Mouse (Mus musculus): ENCODE data around the gene Tmod2. TPM values are rescaled to one million over a fixed set of nuclear protein-coding genes. Genes with fewer than 3 reads are reported as not detected.

Tmod2 gene
- not detected in 2 replicates for polyA plus RNA-seq (2012)

DNA sequence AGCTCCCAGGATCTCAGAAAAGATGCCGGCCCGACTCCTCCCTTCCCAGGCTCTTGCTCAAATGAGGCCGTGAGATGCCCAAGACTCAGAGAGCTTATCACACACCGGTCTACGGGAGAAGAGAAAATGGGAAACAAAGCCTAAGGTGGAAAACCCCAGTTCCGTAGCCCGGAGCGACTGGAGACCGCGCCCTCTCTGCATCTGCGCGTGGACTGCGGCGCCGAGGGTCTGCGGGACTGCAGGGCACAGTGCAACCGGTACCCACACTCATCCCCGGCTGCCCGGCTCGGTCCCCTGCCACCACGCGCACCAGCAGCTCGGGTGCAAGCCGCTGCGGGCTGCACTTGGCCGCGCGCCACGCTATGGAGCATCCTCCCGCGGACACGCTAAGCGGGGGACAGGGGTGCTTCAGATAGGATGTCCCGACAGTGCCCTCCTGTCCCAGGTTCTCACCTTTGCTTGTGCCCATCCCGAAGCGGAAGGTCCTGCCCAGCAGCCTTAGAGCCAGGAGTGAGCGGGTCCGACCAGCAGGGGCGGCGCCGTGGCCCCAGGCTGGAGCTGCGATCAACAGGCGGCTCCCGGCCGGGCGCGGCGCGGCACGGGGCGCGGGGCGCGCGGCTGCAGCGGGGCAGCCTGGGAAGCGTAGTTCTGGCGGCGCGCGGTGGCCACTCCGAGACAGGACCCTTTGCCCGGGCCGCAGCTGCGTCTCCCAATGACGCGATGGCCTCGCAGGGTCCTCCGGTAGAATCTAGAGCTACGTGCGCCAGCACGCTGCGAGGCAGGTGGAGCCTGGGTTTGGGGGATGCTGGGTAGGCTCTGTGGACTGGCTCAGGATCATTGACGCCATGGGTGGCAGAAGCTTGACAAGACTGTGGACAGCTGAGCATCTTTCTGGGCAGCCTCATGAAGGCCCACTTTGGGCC lies at the start of gene Tmod2:
Gene Tmod2 (minus strand): TSS at position 755 of the 923 bp plus-strand sequence.
- TF ChIP-seq GATA1 (IDR thresholded peaks at IDR 0.05; ENCODE audit: low read length): no peak

DNA sequence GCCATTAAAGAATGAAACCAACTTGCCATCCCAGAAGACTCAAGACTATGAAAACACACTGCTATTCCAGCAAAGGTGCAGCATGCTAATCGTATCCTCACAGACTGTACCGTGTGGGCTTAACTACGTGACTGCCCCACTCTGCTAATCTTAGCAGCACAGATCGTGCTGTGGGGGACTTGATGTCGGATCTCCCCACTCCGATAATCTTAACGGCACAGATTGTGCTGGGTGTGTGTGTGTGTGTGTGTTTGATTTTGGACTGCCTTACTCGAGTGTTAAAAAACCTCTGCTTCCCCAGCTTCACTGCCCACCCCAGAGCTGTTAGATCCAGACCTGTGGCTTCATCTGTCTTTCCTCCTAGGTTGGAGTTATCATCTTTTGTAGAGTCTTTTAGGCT lies 49.8 kb upstream of the Tmod2 start:
- TF ChIP-seq GATA1 (IDR thresholded peaks at IDR 0.05; ENCODE audit: low read length): peak; percentile 78

DNA sequence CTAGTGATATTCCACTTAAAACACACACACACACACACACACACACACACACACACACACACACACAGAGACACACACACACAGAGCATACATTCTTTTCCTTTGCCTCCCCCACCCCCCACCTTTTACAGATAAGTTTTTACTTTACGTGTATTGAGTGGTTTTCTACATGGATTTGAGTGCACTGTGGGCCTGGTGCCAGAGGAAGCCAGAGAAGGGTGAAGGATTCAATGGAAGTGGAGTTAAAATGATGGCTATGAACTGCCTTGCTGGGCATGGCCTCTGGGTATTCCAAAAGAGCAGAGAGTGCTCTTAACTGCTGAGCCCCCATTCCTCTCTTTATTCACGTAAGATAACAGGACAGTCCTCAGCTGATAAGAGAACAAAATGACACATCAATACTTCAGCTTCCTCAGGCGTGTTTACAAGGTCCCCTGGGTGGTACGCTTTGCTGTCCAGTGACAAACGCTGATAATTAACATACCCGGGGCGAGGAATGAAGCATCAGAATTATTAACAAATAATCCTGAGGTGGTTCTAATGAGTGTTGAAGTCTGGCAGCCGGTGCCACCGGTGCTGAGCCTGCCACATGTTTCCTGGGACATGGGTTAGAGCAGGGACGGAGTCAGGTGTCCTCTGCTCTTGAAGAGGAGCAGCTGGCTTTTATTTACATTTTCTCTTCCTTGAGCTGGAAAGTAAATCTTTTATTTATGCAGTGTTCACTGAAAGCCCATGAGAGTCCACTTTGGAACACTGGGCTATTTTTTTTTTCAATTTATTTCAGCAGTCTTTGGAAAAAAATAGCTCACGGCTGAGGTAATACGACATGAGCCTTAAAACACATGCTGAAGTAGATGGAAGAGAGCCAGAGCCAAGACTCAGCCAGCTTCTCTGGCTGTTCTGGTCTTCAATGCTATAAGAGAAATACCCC lies 43.1 kb upstream of the Tmod2 start:
- TF ChIP-seq GATA1 (IDR thresholded peaks at IDR 0.05; ENCODE audit: low read length): peak; percentile 43

- TF ChIP-seq GATA1 (IDR thresholded peaks at IDR 0.05; ENCODE audit: low read length): no peak
These were observed 34.3 kb upstream of the Tmod2 start for GRCm38 (mm10) chr9:75645405-75645804.

DNA sequence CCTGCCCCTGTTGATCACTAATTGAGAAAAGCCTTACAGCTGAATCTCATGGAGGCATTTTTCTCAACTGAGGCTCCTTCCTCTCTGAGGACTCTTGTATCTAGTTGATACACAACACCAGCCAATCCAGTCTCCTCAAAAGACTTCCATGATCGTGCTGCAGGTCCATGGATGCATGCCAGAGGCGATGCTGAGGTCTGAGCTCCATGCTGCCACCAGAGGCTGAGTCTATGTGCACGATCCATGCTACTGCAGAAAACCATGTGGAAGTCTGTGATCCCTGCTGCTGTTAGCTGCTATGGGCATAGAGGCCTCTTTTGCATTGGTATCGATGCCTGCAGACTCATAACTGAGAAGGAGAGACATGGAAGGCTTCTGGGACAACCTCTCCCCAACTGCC lies 23.1 kb upstream of the Tmod2 start:
- no peak for TF ChIP-seq GATA1 (IDR thresholded peaks at IDR 0.05; ENCODE audit: low read length)

DNA sequence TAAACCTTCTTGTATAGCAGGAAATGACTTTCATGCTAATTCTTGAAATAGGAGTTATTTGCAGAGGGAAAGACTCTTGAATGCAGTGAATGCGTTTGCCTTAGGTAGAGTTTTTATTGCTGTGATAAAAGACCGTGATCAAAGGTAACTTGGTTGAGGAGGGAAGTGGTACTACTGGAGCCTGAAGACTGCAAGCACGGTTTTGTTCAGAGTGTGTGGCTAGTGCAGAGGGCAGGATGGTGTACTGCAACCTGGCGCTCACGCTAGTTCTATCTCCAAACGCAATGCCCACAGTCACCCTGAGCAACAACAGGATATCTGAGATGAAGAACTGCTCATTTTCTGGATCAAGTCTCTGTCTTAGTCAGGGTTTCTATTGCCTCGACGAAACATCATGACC lies 22.5 kb upstream of the Tmod2 start:
- TF ChIP-seq GATA1 (IDR thresholded peaks at IDR 0.05; ENCODE audit: low read length): no peak

- no peak for TF ChIP-seq GATA1 (IDR thresholded peaks at IDR 0.05; ENCODE audit: low read length)
These were observed 21.8 kb upstream of the Tmod2 start for GRCm38 (mm10) chr9:75632902-75633301.

- no peak for TF ChIP-seq GATA1 (IDR thresholded peaks at IDR 0.05; ENCODE audit: low read length)
These were observed 21.0 kb upstream of the Tmod2 start for GRCm38 (mm10) chr9:75632111-75632510.

GRCm38 (mm10) chr9:75630823-75631454 lies 19.8 kb upstream of the Tmod2 start:
- TF ChIP-seq GATA1 (IDR thresholded peaks at IDR 0.05; ENCODE audit: low read length): no peak

DNA sequence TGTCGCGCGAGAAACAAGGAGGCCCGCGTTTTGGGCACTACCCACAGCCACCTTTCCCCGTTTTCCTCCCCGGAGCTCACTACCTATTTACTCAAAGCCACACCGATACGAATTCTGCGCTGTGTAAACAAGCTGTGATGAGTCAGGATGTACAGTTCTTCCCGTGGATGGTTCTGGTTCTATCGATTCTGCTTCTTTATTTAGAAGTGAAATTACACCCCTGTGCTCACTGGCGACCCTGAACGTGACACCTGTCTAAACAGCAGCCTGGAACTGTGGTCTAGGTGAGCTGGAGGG lies 15.1 kb upstream of the Tmod2 start:
- TF ChIP-seq GATA1 (IDR thresholded peaks at IDR 0.05; ENCODE audit: low read length): no peak

- no peak for TF ChIP-seq GATA1 (IDR thresholded peaks at IDR 0.05; ENCODE audit: low read length)
These were observed 14.6 kb upstream of the Tmod2 start, which contains the start of gene Lysmd2 for GRCm38 (mm10) chr9:75625556-75626307. Lysmd2 (plus strand) TSS chr9:75625741.

DNA sequence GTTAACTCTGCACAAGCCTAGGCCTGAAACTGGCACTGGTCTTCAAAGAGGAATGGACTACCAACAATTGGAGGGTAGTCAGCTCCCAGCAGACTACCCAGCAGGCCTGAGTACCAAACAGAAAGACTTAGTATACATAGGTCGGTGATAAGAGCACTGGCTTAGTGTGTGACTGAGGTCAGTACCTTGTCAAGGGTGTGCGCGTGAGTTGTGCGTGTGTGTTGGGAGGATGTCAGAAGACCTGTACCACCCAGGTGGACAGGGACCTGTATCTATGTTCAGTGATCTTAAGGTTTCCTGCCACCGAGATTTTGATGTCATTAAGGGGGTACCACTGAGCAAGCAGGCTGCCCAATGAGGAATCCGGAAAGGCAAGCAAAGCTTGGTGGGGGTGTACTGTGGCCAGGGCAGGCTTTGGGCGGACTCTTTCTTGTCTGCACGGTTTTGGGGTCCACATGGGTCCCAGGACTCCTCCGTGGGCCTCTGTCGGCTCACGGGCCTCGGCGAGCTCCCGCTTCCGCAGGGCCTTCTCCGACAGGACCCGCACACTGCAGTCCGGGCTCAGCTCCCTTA lies 13.9 kb upstream of the Tmod2 start:
- no peak for TF ChIP-seq GATA1 (IDR thresholded peaks at IDR 0.05; ENCODE audit: low read length)

DNA sequence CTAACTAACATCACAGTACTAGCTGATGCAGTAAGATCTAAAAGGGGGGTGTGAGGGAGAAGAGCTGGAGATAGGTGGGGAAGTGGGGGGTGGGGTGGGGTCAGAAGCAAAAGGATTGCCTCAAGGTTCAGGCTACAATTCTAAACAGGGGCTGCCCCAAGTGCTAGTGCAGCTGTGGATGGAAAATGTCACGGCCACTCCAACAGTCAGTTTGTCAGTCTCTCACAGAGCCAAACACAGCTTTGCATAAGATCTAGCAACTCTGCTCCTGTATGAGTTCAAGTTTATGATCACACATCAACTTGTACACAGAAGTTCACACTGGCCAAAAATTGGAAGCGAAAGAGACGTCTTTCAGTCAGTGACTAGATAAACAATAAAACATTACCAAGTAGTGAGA lies 10.3 kb upstream of the Tmod2 start:
- TF ChIP-seq GATA1 (IDR thresholded peaks at IDR 0.05; ENCODE audit: low read length): no peak

- TF ChIP-seq GATA1 (IDR thresholded peaks at IDR 0.05; ENCODE audit: low read length): no peak
These were observed 7.8 kb upstream of the Tmod2 start for GRCm38 (mm10) chr9:75618836-75619400.
